Mouse (Mus musculus): Measurements from ENCODE around the gene Pola1.

- TF ChIP-seq CTCF (IDR thresholded peaks at IDR 0.05; ENCODE audit: control insufficient read depth, insufficient read depth, insufficient read length) (no peak), USF1 (IDR thresholded peaks at IDR 0.05; ENCODE audit: low read depth) (no peak), MAX (IDR thresholded peaks at IDR 0.05) (no peak), MYOG (IDR thresholded peaks at IDR 0.05; ENCODE audit: control insufficient read depth, extremely low read depth, insufficient read length) (no peak), MYOD1 (IDR thresholded peaks at IDR 0.05; ENCODE audit: control insufficient read depth, insufficient read length, low read depth) (no peak), CEBPB (IDR thresholded peaks at IDR 0.05; ENCODE audit: low read depth) (no peak), FOSL1 (IDR thresholded peaks at IDR 0.05; ENCODE audit: insufficient read depth, low read length, poor library complexity, severe bottlenecking) (no peak)
These were observed 32.1 kb upstream of the Pola1 start for GRCm38 (mm10) chrX:93663919-93664586.
